Mouse (Mus musculus) liver, postnatal 0 days (tissue): ENCODE measurements around the gene Antxr2. TPM values are rescaled to one million over a fixed set of nuclear protein-coding genes. Genes with fewer than 3 reads are reported as not detected.

Experiments
- ATAC-seq: fragments of 200-750 bp; cut with Nextera tagmentation; 2 replicates; pipeline ENCODE4 v1.8.0; 2017; ENCODE audit warnings: mild to moderate bottlenecking, moderate library complexity
- DNase-seq: peaks from one replicate; pipeline ENCODE4 v3.0.0-alpha.2; 2016
- H3K27ac ChIP-seq: fragments of 300-500 bp; sonication (generic); 2 replicates; pipeline ENCODE4 v1.5.1; 2014; ENCODE audit warnings: antibody characterized with exemption, moderate library complexity, mild to moderate bottlenecking, low read depth
- H3K27me3 ChIP-seq: fragments of 300-500 bp; sonication (generic); 2 replicates; pipeline ENCODE4 v1.6.1; 2014; ENCODE audit warnings: low read length, control low read depth, mixed read lengths; ENCODE audit not compliant: insufficient read depth
- H3K36me3 ChIP-seq: fragments of 300-500 bp; sonication (generic); replicated peaks from 2 replicates; pipeline ENCODE4 v1.6.1; 2014; ENCODE audit warnings: mild to moderate bottlenecking, control low read depth, low read length, moderate library complexity, mixed read lengths; ENCODE audit not compliant: insufficient read depth
- H3K4me1 ChIP-seq: fragments of 300-500 bp; sonication (generic); 2 replicates; pipeline ENCODE4 v1.6.1; 2014; ENCODE audit warnings: antibody characterized with exemption, mild to moderate bottlenecking, control low read depth; ENCODE audit not compliant: insufficient read depth
- H3K4me2 ChIP-seq: fragments of 300-500 bp; sonication (generic); 2 replicates; pipeline ENCODE4 v1.6.1; 2014; ENCODE audit warnings: low read depth, mild to moderate bottlenecking, low read length, moderate library complexity, mixed read lengths
- H3K4me3 ChIP-seq: fragments of 300-500 bp; sonication (generic); 2 replicates; pipeline ENCODE4 v1.5.1; 2014; ENCODE audit warnings: low read depth, low read length
- H3K9ac ChIP-seq: fragments of 300-500 bp; sonication (generic); replicated peaks from 2 replicates; pipeline ENCODE4 v1.6.1; 2014; ENCODE audit warnings: mild to moderate bottlenecking, moderate library complexity
- H3K9me3 ChIP-seq: fragments of 300-500 bp; sonication (generic); 2 replicates; pipeline ENCODE4 v1.6.1; 2016; ENCODE audit warnings: mild to moderate bottlenecking, control low read depth, low read length, mixed read lengths
- CTCF ChIP-seq: sonication (generic); IDR thresholded peaks from 2 replicates; pipeline ENCODE4 v1.5.1; 2016; ENCODE audit warnings: antibody characterized with exemption, low read depth
- EP300 ChIP-seq: IDR thresholded peaks from 2 replicates; pipeline ENCODE4 v1.6.1; 2016; ENCODE audit warnings: antibody characterized with exemption, low read depth, mild to moderate bottlenecking
- WGBS: fragments of 180-500 bp; shearing (Covaris S2); extraction: QIAGEN DNeasy Blood & Tissue Kit; methylation state at CpG from one replicate; pipeline ENCODE4 v1.1.7; 2014; ENCODE audit not compliant: insufficient replicate concordance; 5-methylcytosine and 5-hydroxymethylcytosine counted together
- polyA plus RNA-seq: library from polyadenylated mRNA; unstranded; fragments of >200 nt; fragmentation: Nextera tagmentation; extraction: Ambion mirVana; gene quantifications from 2 replicates; pipeline ENCODE4 v1.2.1, GENCODE M21; 2015

Antxr2 gene
- polyA plus RNA-seq, 1 experiment from 2014 or later, result 5.8 TPM

DNA sequence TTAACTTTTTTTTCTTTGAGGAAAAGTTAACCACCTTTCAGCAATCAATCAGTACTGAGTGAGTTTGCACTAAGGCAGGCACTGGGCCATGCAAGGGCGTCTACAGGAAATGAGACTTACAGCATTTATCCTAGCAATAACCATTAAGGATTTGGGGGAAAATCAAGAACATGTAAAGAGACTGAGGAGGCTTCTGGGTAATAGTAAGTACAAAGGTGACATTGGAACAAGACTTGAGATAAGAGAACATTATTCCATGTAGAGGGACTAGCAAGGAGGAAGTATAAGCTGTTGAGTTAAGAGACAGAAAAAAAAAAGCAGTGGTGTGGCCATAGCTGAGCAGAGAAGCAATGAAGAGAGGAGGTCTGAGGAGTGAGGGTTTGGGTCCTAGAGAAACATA, 57.5 kb downstream of the Antxr2 start:
- ATAC-seq (no peak), DNase-seq (no peak)
- no peak overlapping the region for H3K9ac ChIP-seq
- 63% methylated on average over 1 of the region's 1 CpGs for WGBS
- H3K9me3 ChIP-seq, result no peaks in the 10 kb centered on the region
- H3K36me3 ChIP-seq, result peaks cover 3% of the 10 kb centered on the region
- H3K27ac ChIP-seq, result no peak overlapping the region
- TF ChIP-seq CTCF, result no peak
- no peak for TF ChIP-seq EP300
- H3K4me1 ChIP-seq, result no peaks in the 10 kb centered on the region
- H3K4me3 ChIP-seq, result no peak overlapping the region
- no peak overlapping the region for H3K4me2 ChIP-seq
- no peaks in the 10 kb centered on the region for H3K27me3 ChIP-seq

DNA sequence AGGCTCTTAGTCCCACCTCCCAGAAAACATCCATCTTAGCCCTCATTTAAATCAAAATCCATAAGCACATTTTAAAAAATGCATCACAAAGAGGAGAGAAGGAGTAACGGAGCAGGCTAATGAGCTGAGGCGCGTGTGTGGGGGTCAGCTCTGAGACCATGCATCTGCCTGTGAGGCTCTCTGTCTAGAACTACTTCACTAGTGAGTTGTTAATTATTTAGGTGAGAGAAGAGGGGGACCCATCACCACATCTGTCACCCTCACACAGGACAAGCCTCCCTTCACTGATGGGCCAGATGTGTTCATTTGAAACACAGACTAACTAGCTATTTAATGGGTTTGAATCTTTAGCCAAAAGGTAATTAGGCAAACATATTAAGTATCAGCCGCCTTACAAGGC, 58.8 kb downstream of the Antxr2 start:
- no peak overlapping the region for H3K9ac ChIP-seq
- TF ChIP-seq CTCF, result no peak
- no peak for TF ChIP-seq EP300
- H3K9me3 ChIP-seq, result no peaks in the 10 kb centered on the region
- DNase-seq (no peak), ATAC-seq (no peak)
- H3K27ac ChIP-seq, result no peak overlapping the region
- H3K27me3 ChIP-seq, result no peaks in the 10 kb centered on the region
- peaks cover 3% of the 10 kb centered on the region for H3K36me3 ChIP-seq
- 82% methylated on average over 4 of the region's 4 CpGs for WGBS
- no peak overlapping the region for H3K4me2 ChIP-seq
- H3K4me3 ChIP-seq, result no peak overlapping the region
- no peaks in the 10 kb centered on the region for H3K4me1 ChIP-seq

DNA sequence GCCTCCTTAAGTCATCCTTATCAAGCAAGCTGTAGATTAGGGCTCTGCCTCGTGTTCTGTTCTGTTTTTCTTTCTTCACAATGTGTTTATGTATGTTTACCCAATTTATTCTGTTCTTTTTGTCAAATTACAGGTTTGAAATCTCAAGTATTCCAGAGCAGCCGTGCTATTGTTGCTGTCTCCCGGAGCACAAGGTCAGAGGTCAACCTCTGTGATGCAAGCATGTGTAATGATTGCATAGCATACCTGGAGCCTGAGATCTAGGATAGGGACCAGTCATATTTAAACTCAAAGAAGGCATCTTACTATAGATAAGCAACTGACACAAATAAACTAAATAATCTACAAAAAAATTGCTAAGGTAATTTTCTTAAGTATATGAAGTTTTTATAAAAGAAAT, 59.6 kb downstream of the Antxr2 start:
- no peaks in the 10 kb centered on the region for H3K9me3 ChIP-seq
- ATAC-seq (no peak), DNase-seq (peak; percentile 58)
- no peak overlapping the region for H3K27ac ChIP-seq
- H3K4me1 ChIP-seq, result no peaks in the 10 kb centered on the region
- no peaks in the 10 kb centered on the region for H3K27me3 ChIP-seq
- peaks cover 3% of the 10 kb centered on the region for H3K36me3 ChIP-seq
- no peak overlapping the region for H3K4me3 ChIP-seq
- H3K4me2 ChIP-seq, result no peak overlapping the region
- no peak for TF ChIP-seq EP300
- TF ChIP-seq CTCF, result no peak
- H3K9ac ChIP-seq, result no peak overlapping the region
- 49% methylated on average over 3 of the region's 3 CpGs for WGBS

DNA sequence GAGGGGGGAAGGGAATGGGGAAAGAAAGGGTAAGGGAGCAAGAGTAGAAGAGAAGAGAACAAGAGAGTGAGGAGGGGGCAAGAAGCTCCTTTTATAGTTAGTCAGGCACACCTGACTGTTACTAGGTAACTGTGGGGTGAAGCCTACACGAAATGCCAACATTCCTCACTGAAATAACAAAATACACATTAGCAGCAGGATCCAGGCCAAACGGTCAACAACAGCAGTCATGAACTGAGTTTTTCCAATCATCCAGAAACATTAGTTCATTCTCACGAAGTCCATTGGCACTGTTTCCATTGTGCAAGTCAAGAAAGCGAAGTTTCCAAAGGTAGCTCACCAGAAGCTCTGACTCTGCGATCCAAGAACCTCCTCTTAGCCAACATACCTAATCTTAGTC, 63.8 kb downstream of the Antxr2 start:
- WGBS, result 57% methylated on average over 5 of the region's 5 CpGs
- DNase-seq, result peak; percentile 18
- Histone ChIP-seq H3K27me3 (no peaks in the 10 kb centered on the region), H3K9me3 (no peaks in the 10 kb centered on the region), H3K4me2 (no peak overlapping the region), H3K9ac (no peak overlapping the region), H3K4me1 (no peaks in the 10 kb centered on the region), H3K4me3 (no peak overlapping the region), H3K36me3 (0 out of 2 replicates have a peak, but pooled peaks cover 2% of the 10 kb centered on the region), H3K27ac (0 out of 2 replicates have a peak overlapping the region, but pooled peaks have one; percentile 34)
- ATAC-seq, result peak; percentile 66
- TF ChIP-seq CTCF, result no peak
- no peak for TF ChIP-seq EP300

DNA sequence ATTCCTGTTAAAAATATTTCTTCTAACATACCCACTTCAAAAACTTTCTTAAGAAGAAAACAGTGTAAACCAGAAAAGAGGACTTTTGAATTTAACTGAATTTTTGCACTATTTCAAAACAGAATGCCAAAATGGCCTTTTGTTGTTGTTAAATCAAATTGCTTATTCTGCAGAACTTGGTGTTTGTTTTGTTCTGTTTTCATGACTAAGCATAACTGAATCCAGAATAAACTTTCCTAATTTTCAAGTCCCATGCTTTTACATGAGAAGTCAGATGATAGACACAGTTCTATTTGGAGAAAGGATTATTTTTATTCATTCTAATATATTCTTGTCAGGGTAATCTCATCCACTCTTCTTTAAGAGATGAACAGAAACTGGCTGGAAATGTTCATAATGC, 64.7 kb downstream of the Antxr2 start:
- Histone ChIP-seq H3K4me1 (no peaks in the 10 kb centered on the region), H3K4me2 (no peak overlapping the region), H3K27ac (no peak overlapping the region), H3K27me3 (no peaks in the 10 kb centered on the region), H3K4me3 (no peak overlapping the region), H3K36me3 (0 out of 2 replicates have a peak, but pooled peaks cover 2% of the 10 kb centered on the region), H3K9me3 (no peaks in the 10 kb centered on the region), H3K9ac (no peak overlapping the region)
- no peak for DNase-seq
- TF ChIP-seq EP300 (no peak), CTCF (no peak)
- no peak for ATAC-seq

DNA sequence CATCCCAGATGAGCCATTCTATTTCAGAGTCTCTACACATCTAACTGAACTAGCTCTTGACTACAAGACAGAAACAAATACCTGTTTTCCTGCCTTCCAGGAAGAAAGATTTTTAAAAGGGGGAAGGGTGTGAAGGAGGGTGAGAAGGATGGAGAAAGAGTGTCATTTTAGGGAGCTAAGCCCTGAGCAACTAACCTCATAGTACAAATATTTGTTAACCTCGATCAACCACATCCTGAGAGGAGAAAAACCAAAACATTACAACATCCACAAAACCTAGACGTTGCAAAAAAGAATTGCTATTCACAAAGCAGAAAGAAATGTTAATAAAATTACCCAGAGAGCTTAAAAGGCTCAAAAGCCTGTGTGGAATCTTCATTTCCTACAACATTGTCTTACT, 66.4 kb downstream of the Antxr2 start:
- H3K4me2 ChIP-seq, result no peak overlapping the region
- TF ChIP-seq EP300 (no peak), CTCF (no peak)
- no peak overlapping the region for H3K9ac ChIP-seq
- H3K27me3 ChIP-seq, result no peaks in the 10 kb centered on the region
- H3K9me3 ChIP-seq, result no peaks in the 10 kb centered on the region
- 0 out of 2 replicates have a peak, but pooled peaks cover 6% of the 10 kb centered on the region for H3K36me3 ChIP-seq
- no peak overlapping the region for H3K4me3 ChIP-seq
- ATAC-seq (peak; percentile 37; the same call in 1 of the 2 replicates), DNase-seq (no peak)
- H3K27ac ChIP-seq, result no peak overlapping the region
- WGBS, result 23% methylated on average over 2 of the region's 2 CpGs
- H3K4me1 ChIP-seq, result 0 out of 2 replicates have a peak, but pooled peaks cover 4% of the 10 kb centered on the region

DNA sequence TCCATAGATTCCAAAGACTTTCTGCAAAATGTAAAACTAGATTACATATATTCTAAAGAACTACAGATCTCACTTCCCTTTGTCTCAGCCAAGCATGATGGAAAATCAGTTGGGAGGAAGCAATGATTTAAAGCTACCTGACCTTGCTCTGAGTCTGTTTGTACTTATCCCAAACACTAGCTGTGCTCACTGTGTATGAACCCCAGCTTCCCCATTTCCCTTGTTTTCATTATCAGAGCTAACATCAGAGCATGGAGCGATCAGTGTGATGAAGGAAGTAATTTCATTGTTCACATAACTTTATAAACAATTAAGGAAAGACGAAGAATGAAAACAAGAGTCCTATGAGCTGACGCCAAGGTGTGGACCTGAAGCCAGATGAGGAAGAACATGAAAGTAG, 68.3 kb downstream of the Antxr2 start:
- H3K9me3 ChIP-seq, result no peaks in the 10 kb centered on the region
- H3K36me3 ChIP-seq, result 0 out of 2 replicates have a peak, but pooled peaks cover 7% of the 10 kb centered on the region
- no peak for ATAC-seq
- no peak overlapping the region for H3K27ac ChIP-seq
- H3K4me1 ChIP-seq, result 0 out of 2 replicates have a peak, but pooled peaks cover 4% of the 10 kb centered on the region
- no peak for TF ChIP-seq CTCF
- TF ChIP-seq EP300, result no peak
- no peak overlapping the region for H3K9ac ChIP-seq
- H3K4me2 ChIP-seq, result no peak overlapping the region
- 80% methylated on average over 3 of the region's 3 CpGs for WGBS
- no peaks in the 10 kb centered on the region for H3K27me3 ChIP-seq
- DNase-seq, result no peak
- H3K4me3 ChIP-seq, result no peak overlapping the region
